Mouse (Mus musculus) CH12.LX (cell line): ENCODE results near the gene Cercam. TPM values are rescaled to one million over a fixed set of nuclear protein-coding genes. Genes with fewer than 3 reads are reported as not detected.
"Not testable (repeated sequence)": the region's sequence is repeated elsewhere in the genome, so short reads cannot be mapped to it uniquely, and the experiment has no call there.

Experiments
- DNase-seq: peaks from one replicate; pipeline ENCODE4 v3.0.0-alpha.2; 2013; ENCODE audit errors: extremely low read depth
- H3K27ac ChIP-seq: 2 replicates; pipeline ENCODE4 v1.5.1; 2012; ENCODE audit warnings: low read depth, mild to moderate bottlenecking, control low read depth, moderate library complexity; ENCODE audit not compliant: insufficient read depth
- H3K27me3 ChIP-seq: replicated peaks from 2 replicates; pipeline ENCODE3; 2012; ENCODE audit warnings: inconsistent platforms
- H3K36me3 ChIP-seq, 2 experiments: replicated peaks in 1 of 2; 2 replicates each; pipeline versions ENCODE3 to v1.6.1; 2012; ENCODE audit warnings: inconsistent platforms in 1 of 2, low read length in 1 of 2, mild to moderate bottlenecking in 1 of 2, mixed read lengths in 1 of 2, moderate library complexity in 1 of 2; ENCODE audit not compliant: control insufficient read depth in 1 of 2, insufficient read depth in 1 of 2
- H3K4me1 ChIP-seq, 2 experiments: 2 replicates each; pipeline ENCODE4 v1.6.1; 2012; ENCODE audit warnings: inconsistent platforms in 1 of 2, moderate library complexity in 1 of 2; ENCODE audit not compliant: insufficient read depth in 2 of 2, control insufficient read depth in 1 of 2
- H3K4me2 ChIP-seq: 2 replicates; pipeline ENCODE4 v1.6.1; 2012; ENCODE audit warnings: low read depth, mild to moderate bottlenecking, control low read depth; ENCODE audit not compliant: poor library complexity, insufficient read depth, severe bottlenecking
- H3K4me3 ChIP-seq, 3 experiments: fragments of 150-350 bp in 1 of 3; sonication (generic) in 1 of 3; replicated peaks in 1 of 3; 2 replicates each; pipeline versions ENCODE3 to v1.5.1; 2011 to 2012; ENCODE audit warnings: low read depth in 2 of 3, low read length in 2 of 3, mild to moderate bottlenecking in 2 of 3, moderate library complexity in 2 of 3, control low read depth in 1 of 3, improper control_type of control experiment in 1 of 3, inconsistent platforms in 1 of 3, mixed read lengths in 1 of 3; ENCODE audit not compliant: poor library complexity in 1 of 3
- H3K79me2 ChIP-seq: replicated peaks from 2 replicates; pipeline ENCODE4 v1.6.1; 2012; ENCODE audit warnings: mild to moderate bottlenecking, moderate library complexity; ENCODE audit not compliant: control insufficient read depth, poor library complexity, insufficient read depth, severe bottlenecking; ENCODE audit errors: extremely low read depth
- H3K9ac ChIP-seq: 2 replicates; pipeline ENCODE4 v1.6.1; 2012; ENCODE audit warnings: low read depth, mild to moderate bottlenecking, control low read depth, moderate library complexity; ENCODE audit not compliant: insufficient read depth
- H3K9me3 ChIP-seq: replicated peaks from 2 replicates; pipeline ENCODE3; 2012; ENCODE audit warnings: low read length, inconsistent platforms, mixed read lengths
- CHD1 ChIP-seq: IDR thresholded peaks from 2 replicates; pipeline ENCODE4 v1.6.1; 2012; ENCODE audit warnings: low read depth, low read length, improper control_type of control experiment, inconsistent platforms
- E2F4 ChIP-seq: IDR thresholded peaks from 2 replicates; pipeline ENCODE4 v1.6.1; 2011; ENCODE audit warnings: low read depth, low read length, improper control_type of control experiment; ENCODE audit not compliant: insufficient replicate concordance
- ETS1 ChIP-seq: conservative IDR thresholded peaks from 2 replicates; pipeline ENCODE4 v1.6.1; 2012; ENCODE audit warnings: low read depth, mild to moderate bottlenecking, inconsistent platforms, low read length, improper control_type of control experiment, moderate library complexity
- IRF4 ChIP-seq: IDR thresholded peaks from 2 replicates; pipeline ENCODE4 v1.6.1; 2014; ENCODE audit warnings: low read depth, mild to moderate bottlenecking, inconsistent platforms, low read length, improper control_type of control experiment
- JUN ChIP-seq: IDR thresholded peaks from 2 replicates; pipeline ENCODE4 v1.6.1; 2011; ENCODE audit warnings: low read depth, mild to moderate bottlenecking, low read length, improper control_type of control experiment, moderate library complexity; ENCODE audit not compliant: insufficient read depth
- JUND ChIP-seq: conservative IDR thresholded peaks from 2 replicates; pipeline ENCODE4 v1.6.1; 2011; ENCODE audit warnings: low read depth, low read length, improper control_type of control experiment
- MAFK ChIP-seq: IDR thresholded peaks from 2 replicates; pipeline ENCODE4 v1.6.1; 2011; ENCODE audit warnings: low read length, improper control_type of control experiment; ENCODE audit not compliant: insufficient replicate concordance
- MAX ChIP-seq: IDR thresholded peaks from 2 replicates; pipeline ENCODE4 v1.6.1; 2011; ENCODE audit warnings: low read length, improper control_type of control experiment
- MAZ ChIP-seq: IDR thresholded peaks from 2 replicates; pipeline ENCODE4 v1.6.1; 2012; ENCODE audit warnings: low read depth, mild to moderate bottlenecking, inconsistent platforms, low read length, improper control_type of control experiment, moderate library complexity
- MXI1 ChIP-seq: IDR thresholded peaks from 2 replicates; pipeline ENCODE4 v1.6.1; 2011; ENCODE audit warnings: mild to moderate bottlenecking, low read depth, low read length, improper control_type of control experiment
- NELFE ChIP-seq: IDR thresholded peaks from 2 replicates; pipeline ENCODE4 v1.6.1; 2011; ENCODE audit warnings: low read depth, low read length, improper control_type of control experiment
- PAX5 ChIP-seq: IDR thresholded peaks from 2 replicates; pipeline ENCODE4 v1.6.1; 2012; ENCODE audit warnings: low read length, inconsistent platforms, mixed read lengths
- POLR2A ChIP-seq: IDR thresholded peaks from 2 replicates; pipeline ENCODE4 v1.6.1; 2011; ENCODE audit warnings: low read depth, mild to moderate bottlenecking, improper control_type of control experiment, low read length
- RAD21 ChIP-seq: IDR thresholded peaks from 2 replicates; pipeline ENCODE4 v1.6.1; 2011; ENCODE audit warnings: low read depth, mild to moderate bottlenecking, low read length, improper control_type of control experiment, moderate library complexity
- RCOR1 ChIP-seq: conservative IDR thresholded peaks from 2 replicates; pipeline ENCODE4 v1.6.1; 2012; ENCODE audit warnings: low read depth, mild to moderate bottlenecking, inconsistent platforms, low read length, improper control_type of control experiment
- TBP ChIP-seq: conservative IDR thresholded peaks from 2 replicates; pipeline ENCODE4 v1.6.1; 2011; ENCODE audit warnings: low read depth, low read length, improper control_type of control experiment
- TCF12 ChIP-seq: IDR thresholded peaks from 2 replicates; pipeline ENCODE4 v1.6.1; 2014; ENCODE audit warnings: low read depth, mild to moderate bottlenecking, inconsistent platforms, low read length, improper control_type of control experiment
- UBTF ChIP-seq: IDR thresholded peaks from 2 replicates; pipeline ENCODE4 v1.6.1; 2012; ENCODE audit warnings: low read depth, mild to moderate bottlenecking, inconsistent platforms, low read length, improper control_type of control experiment, moderate library complexity
- USF1 ChIP-seq: IDR thresholded peaks from 2 replicates; pipeline ENCODE4 v1.6.1; 2014; ENCODE audit warnings: low read depth, mild to moderate bottlenecking, inconsistent platforms, low read length, improper control_type of control experiment
- ZC3H11A ChIP-seq: IDR thresholded peaks from 2 replicates; pipeline ENCODE4 v1.6.1; 2012; ENCODE audit warnings: low read depth, mild to moderate bottlenecking, inconsistent platforms, low read length, improper control_type of control experiment
- ZKSCAN1 ChIP-seq: IDR thresholded peaks from 2 replicates; pipeline ENCODE4 v1.6.1; 2012; ENCODE audit warnings: low read depth, inconsistent platforms, low read length, improper control_type of control experiment, borderline replicate concordance
- dilution Hi-C: fragments of 300-500 bp; cut with MboI; formaldehyde crosslinking; loops from 2 replicates; pipeline ENCODE4 v1.14.3; 2020; ENCODE audit warnings: low sequenced_read_pairs; ENCODE audit not compliant: extremely low pct_unique_long_range_greater_than_20kb, extremely low pct_ligation_motif_present
- in situ Hi-C: fragments of 300-500 bp; cut with MboI; formaldehyde crosslinking; loops from 3 replicates; pipeline ENCODE4 v1.14.3; 2019; ENCODE audit warnings: low sequenced_read_pairs, low pct_ligation_motif_present, low pct_unique_long_range_greater_than_20kb, mixed read lengths
- polyA plus RNA-seq: library from polyadenylated mRNA; unstranded; fragments of >175 nt; gene quantifications from 2 replicates; pipeline ENCODE4 v1.2.1, GENCODE M21; 2012; ENCODE audit warnings: low read depth; ENCODE audit not compliant: insufficient read length
- total RNA-seq, 2 experiments: library from RNA; depleted of rRNA; stranded (reverse); fragments of 300-350 nt in 1 of 2; fragments of >200 nt in 1 of 2; gene quantifications; 2 replicates each; pipeline ENCODE4 v1.2.3; 2012 to 2014

The Cercam gene
- total and polyA plus RNA-seq, 3 experiments, result 3.0 to 6.1 (median 3.7) TPM

DNA sequence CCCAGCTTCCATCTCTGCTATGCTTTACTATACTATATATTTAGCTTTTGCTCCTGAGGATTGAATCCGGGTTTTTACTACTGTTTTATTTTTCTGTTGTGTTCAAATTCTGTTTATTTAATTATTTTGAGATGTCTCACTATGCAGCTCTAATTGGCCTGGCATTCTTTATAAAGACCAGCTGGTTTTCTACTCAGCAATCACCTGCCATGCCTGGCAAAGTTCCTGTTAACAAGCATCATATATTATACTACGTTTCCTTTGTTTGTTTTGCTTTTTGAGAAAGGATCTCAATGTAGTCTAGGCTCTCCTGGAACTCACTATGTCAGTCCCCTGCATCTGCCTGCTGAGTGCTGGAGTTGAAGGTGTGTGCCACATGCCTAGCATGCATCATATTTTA, 28.4 kb downstream of the Cercam start:
- TF ChIP-seq CHD1 (no peak), MAFK (no peak), JUND (no peak), MXI1 (no peak)
- dilution Hi-C loops (no loop called here), in situ Hi-C loops (no loop called here)
- H3K4me1 ChIP-seq, result no peaks in the 10 kb centered on the region
- no peak for DNase-seq
- H3K4me2 ChIP-seq, result no peak overlapping the region
- no peaks in the 10 kb centered on the region for H3K9me3 ChIP-seq
- H3K27ac ChIP-seq, result no peak overlapping the region
- H3K9ac ChIP-seq, result no peak overlapping the region
- H3K36me3 ChIP-seq, result peaks cover 78 to 95% of the 10 kb centered on the region in 2 experiments
- no peaks in the 10 kb centered on the region for H3K27me3 ChIP-seq
- H3K79me2 ChIP-seq, result no peaks in the 10 kb centered on the region
- H3K4me3 ChIP-seq, result no peak overlapping the region

DNA sequence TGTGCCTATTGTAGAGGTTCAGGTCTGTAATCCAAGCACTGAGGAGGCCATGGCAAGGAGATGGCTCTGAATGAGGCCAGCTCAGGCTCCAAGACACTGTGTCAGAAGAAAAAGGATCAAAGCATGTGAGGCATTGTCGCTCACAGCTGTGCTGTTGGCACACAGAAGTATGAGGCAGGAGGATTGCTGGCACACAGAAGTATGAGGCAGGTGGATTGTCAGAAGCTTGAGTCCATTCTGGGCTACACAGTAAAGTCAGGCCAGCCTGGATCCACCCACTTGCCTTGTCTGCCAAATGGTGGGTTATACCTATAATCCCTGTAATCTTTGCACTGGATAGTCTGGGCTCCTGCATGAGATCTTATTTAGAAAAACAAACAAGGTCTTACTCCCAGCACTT, 29.1 kb downstream of the Cercam start:
- Histone ChIP-seq H3K27me3 (no peaks in the 10 kb centered on the region), H3K4me1 (no peaks in the 10 kb centered on the region)
- in situ Hi-C loops, result no loop called here
- no peak for DNase-seq
- no peak for TF ChIP-seq ZKSCAN1
- TF ChIP-seq TBP, result no peak
- no peak for TF ChIP-seq POLR2A
- TF ChIP-seq ZC3H11A, result no peak
- no peak for TF ChIP-seq MAFK
- TF ChIP-seq TCF12, result no peak
- TF ChIP-seq ETS1, result no peak
- no peak for TF ChIP-seq JUND
- TF ChIP-seq MAX, result no peak
- TF ChIP-seq JUN, result no peak
- TF ChIP-seq USF1, result no peak
- TF ChIP-seq PAX5, result no peak
- no peak for TF ChIP-seq IRF4
- no peak for TF ChIP-seq E2F4
- TF ChIP-seq, all 38 proteins: peak for 0
- no peak overlapping the region for H3K4me3 ChIP-seq
- H3K9ac ChIP-seq, result no peak overlapping the region
- no peaks in the 10 kb centered on the region for H3K79me2 ChIP-seq
- no peak overlapping the region for H3K4me2 ChIP-seq
- no peak overlapping the region for H3K27ac ChIP-seq
- H3K9me3 ChIP-seq, result no peaks in the 10 kb centered on the region
- dilution Hi-C loops, result no loop called here
- H3K36me3 ChIP-seq, result peaks cover 78 to 95% of the 10 kb centered on the region in 2 experiments

DNA sequence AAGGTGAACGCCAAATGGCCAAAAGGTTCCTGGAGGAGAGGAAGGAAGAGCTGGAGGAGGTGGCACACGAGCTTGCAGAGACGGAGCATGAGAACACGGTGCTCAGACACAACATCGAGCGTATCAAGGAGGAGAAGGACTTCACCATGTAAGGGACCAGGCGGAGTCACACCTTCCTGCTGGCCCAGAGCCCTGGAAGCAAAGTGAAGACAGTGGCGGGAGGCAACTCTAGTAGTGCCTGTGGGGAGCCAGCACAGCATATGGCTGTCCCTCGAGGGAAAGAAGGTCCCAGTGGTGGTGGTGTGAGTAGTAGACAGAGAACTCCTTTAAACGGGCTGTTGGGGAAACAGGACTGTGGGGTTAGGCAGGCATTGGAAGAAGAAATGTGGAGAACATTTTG, 33.2 kb downstream of the Cercam start:
- in situ Hi-C loops (no loop called here), dilution Hi-C loops (no loop called here)
- TF ChIP-seq MAZ, result no peak
- no peak for TF ChIP-seq JUND
- TF ChIP-seq RCOR1, result no peak
- no peak for TF ChIP-seq RAD21
- no peak for TF ChIP-seq NELFE
- no peak for TF ChIP-seq ETS1
- no peak for TF ChIP-seq UBTF
- TF ChIP-seq MAX, result no peak
- peaks cover 74 to 97% of the 10 kb centered on the region in 2 experiments for H3K36me3 ChIP-seq
- no peak overlapping the region for H3K4me3 ChIP-seq
- DNase-seq, result no peak
- H3K4me1 ChIP-seq, result no peaks in the 10 kb centered on the region
- H3K79me2 ChIP-seq, result no peaks in the 10 kb centered on the region
- H3K9me3 ChIP-seq, result no peaks in the 10 kb centered on the region
- no peak overlapping the region for H3K27ac ChIP-seq
- no peaks in the 10 kb centered on the region for H3K27me3 ChIP-seq
- no peak overlapping the region for H3K4me2 ChIP-seq
- no peak overlapping the region for H3K9ac ChIP-seq

DNA sequence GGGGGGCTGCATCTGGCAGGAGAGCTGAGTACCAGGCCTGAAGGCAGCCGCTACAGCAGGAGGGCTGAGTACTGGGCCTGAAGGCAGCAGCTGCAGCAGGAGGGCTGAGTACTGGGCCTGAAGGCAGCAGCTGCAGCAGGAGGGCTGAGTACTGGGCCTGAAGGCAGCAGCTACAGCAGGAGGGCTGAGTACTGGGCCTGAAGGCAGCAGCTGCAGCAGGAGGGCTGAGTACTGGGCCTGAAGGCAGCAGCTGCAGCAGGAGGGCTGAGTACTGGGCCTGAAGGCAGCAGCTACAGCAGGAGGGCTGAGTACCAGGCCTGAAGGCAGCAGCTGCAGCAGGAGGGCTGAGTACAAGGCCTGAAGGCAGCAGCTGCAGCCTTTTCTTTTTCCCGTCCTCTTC, 39.2 kb downstream of the Cercam start:
- H3K9me3 ChIP-seq, H3K9ac ChIP-seq, DNase-seq, H3K4me2 ChIP-seq, H3K4me1 ChIP-seq, H3K79me2 ChIP-seq, H3K4me3 ChIP-seq, dilution Hi-C loops, in situ Hi-C loops, H3K27ac ChIP-seq, H3K27me3 ChIP-seq: not testable (repeated sequence)
- H3K36me3 ChIP-seq, result peaks cover 49 to 85% of the 10 kb centered on the region in 2 experiments
